Mouse (Mus musculus) cerebellum, postnatal 10 days (tissue): ENCODE measurements around the gene Nsmce4a.

Source experiments
- DNase-seq, 2 experiments: peaks; one replicate each; pipeline ENCODE4 v3.0.0; 2021; ENCODE audit warnings: mixed read lengths in 2 of 2

Nsmce4a gene

GRCm38 (mm10) chr7:130577388-130578003 is 4.6 kb upstream of the Nsmce4a start, which contains the start of gene Tacc2:
Tacc2 (plus strand) TSS chr7:130577438.
- no peak for DNase-seq

GRCm38 (mm10) chr7:130576981-130577380 is 4.1 kb upstream of the Nsmce4a start:
- no peak for DNase-seq

- DNase-seq = peak; percentile 28 to 41
These were observed 1.5 kb upstream of the Nsmce4a start for GRCm38 (mm10) chr7:130574211-130574991.

- no peak for DNase-seq
These were observed 828 bp upstream of the Nsmce4a start for GRCm38 (mm10) chr7:130573746-130574145.

- DNase-seq = peak in 1 of 2 experiments; percentile 11
These were observed 2.4 kb downstream of the Nsmce4a start for GRCm38 (mm10) chr7:130570472-130570871.

- DNase-seq = no peak
These were observed 4.0 kb downstream of the Nsmce4a start for GRCm38 (mm10) chr7:130568783-130569436.

- DNase-seq = no peak
These were observed 8.3 kb downstream of the Nsmce4a start for GRCm38 (mm10) chr7:130564596-130564995.

- DNase-seq = no peak
These were observed 9.0 kb downstream of the Nsmce4a start for GRCm38 (mm10) chr7:130563880-130564279.

- DNase-seq = no peak
These were observed 9.6 kb downstream of the Nsmce4a start for GRCm38 (mm10) chr7:130563276-130563675.

GRCm38 (mm10) chr7:130560933-130561332 is 12.0 kb downstream of the Nsmce4a start:
- DNase-seq = no peak

GRCm38 (mm10) chr7:130558592-130558991 is 14.3 kb downstream of the Nsmce4a start:
- no peak for DNase-seq

- DNase-seq = no peak
These were observed 17.3 kb downstream of the Nsmce4a start for GRCm38 (mm10) chr7:130555597-130555996.

- peak; percentile 40 to 43 for DNase-seq
These were observed 19.6 kb downstream of the Nsmce4a start for GRCm38 (mm10) chr7:130553321-130553720.

GRCm38 (mm10) chr7:130552780-130553179 is 20.1 kb downstream of the Nsmce4a start:
- peak; percentile 82 to 83 for DNase-seq

- no peak for DNase-seq
These were observed 25.2 kb downstream of the Nsmce4a start for GRCm38 (mm10) chr7:130547635-130548175.

- peak; percentile 96 to 97 for DNase-seq
These were observed 26.0 kb downstream of the Nsmce4a start for GRCm38 (mm10) chr7:130546791-130547484.

- DNase-seq = no peak
These were observed 26.5 kb downstream of the Nsmce4a start for GRCm38 (mm10) chr7:130546421-130546790.

- DNase-seq = no peak
These were observed 27.0 kb downstream of the Nsmce4a start for GRCm38 (mm10) chr7:130545893-130546292.

GRCm38 (mm10) chr7:130545401-130545800 is 27.5 kb downstream of the Nsmce4a start:
- no peak for DNase-seq

GRCm38 (mm10) chr7:130543181-130543580 is 29.7 kb downstream of the Nsmce4a start:
- DNase-seq = no peak

GRCm38 (mm10) chr7:130540176-130540575 is 32.7 kb downstream of the Nsmce4a start:
- no peak for DNase-seq

GRCm38 (mm10) chr7:130537068-130537467 is 35.9 kb downstream of the Nsmce4a start:
- DNase-seq = no peak

- DNase-seq = no peak
These were observed 37.7 kb downstream of the Nsmce4a start for GRCm38 (mm10) chr7:130535174-130535573.
